ENCODE assay signal across 8 mouse cellular contexts in the genomic region with DNA sequence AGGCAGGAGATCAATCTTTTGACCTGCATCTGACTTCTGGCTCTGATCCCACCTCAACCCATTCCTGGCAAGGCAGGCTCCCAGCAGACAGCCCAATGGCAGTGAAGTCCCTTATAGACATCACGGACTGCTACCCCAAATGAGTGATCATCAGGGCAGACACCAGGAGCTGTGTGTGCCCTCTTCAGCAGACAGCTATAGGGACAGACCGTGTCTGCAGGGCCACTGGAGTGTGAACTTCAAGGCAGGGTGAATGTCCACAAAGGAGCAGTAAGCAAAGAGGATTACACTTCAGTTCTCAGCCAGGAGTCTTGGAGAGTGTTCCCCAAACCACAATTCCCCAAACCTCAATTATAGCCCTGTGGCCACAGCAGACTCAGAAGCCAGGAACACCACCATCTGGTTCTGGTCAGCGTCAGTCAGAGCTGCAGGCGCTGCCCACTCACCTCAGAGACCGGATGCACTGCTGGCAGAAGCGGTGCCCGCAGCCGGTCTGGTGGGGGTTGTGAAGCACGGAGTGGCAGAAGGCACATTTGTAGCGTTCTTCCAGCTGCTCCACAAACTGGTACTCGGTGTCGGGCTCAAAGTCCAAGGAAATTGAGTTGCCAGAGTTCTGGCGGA. TPM values are rescaled to one million over a fixed set of nuclear protein-coding genes. Genes with fewer than 3 reads are reported as not detected.
DNase-seq lines count a peak whose midpoint lies in the region; ATAC-seq and TF ChIP-seq lines count a peak whose summit lies in the region.

No protein-coding gene starts in this region.

- no peak overlapping the region for H3K27ac ChIP-seq in cerebellum, adult 2 months (ENCODE audit: insufficient read depth, low read length)
- 0 out of 2 replicates have a peak overlapping the region, but pooled peaks have one; percentile 8 for H3K27ac ChIP-seq in limb, embryonic 14.5 days (replicated peaks; ENCODE audit: low read depth, low read length)

- H3K9me3 ChIP-seq in limb, embryonic 14.5 days (ENCODE audit: control insufficient read depth, low read length): no peaks in the 10 kb centered on the region

- 5% methylated on average over 13 of the region's 13 CpGs for WGBS in cerebellum, adult 2 months
- WGBS in limb, embryonic 14.5 days: 9% methylated on average over 13 of the region's 13 CpGs

- no peak for TF ChIP-seq CTCF in cerebellum, adult 2 months (IDR thresholded peaks at IDR 0.05; ENCODE audit: borderline replicate concordance, insufficient read depth, low read depth, low read length)

- H3K9ac ChIP-seq in limb, embryonic 14.5 days (ENCODE audit: low read depth, low read length, severe bottlenecking): peak overlapping the region; percentile 26; the same call in 1 of the 2 replicates

- peaks cover 15% of the 10 kb centered on the region for H3K36me3 ChIP-seq in limb, embryonic 14.5 days (ENCODE audit: control insufficient read depth, insufficient read depth, low read length)

- H3K27me3 ChIP-seq in cerebellum, adult 2 months (ENCODE audit: control insufficient read depth, insufficient read depth, low read length): no peaks in the 10 kb centered on the region
- no peaks in the 10 kb centered on the region for H3K27me3 ChIP-seq in limb, embryonic 14.5 days (ENCODE audit: control insufficient read depth, insufficient read depth, low read length)

- no peak overlapping the region for H3K4me3 ChIP-seq in cerebellum, adult 2 months (replicated peaks; ENCODE audit: insufficient read depth, low read depth, low read length)
- H3K4me3 ChIP-seq in limb, embryonic 14.5 days (replicated peaks; ENCODE audit: low read length): no peak overlapping the region

- peak; percentile 87 to 90 for ATAC-seq in hematopoietic stem cell, adult 5-6 weeks (replicated peaks in 1 of 2; ENCODE audit: insufficient read depth in 1 of 2, low FRiP score in 2 of 2, low TSS enrichment in 1 of 2, low read depth in 1 of 2, poor library complexity in 2 of 2, severe bottlenecking in 2 of 2)
- no peak for ATAC-seq in limb, embryonic 14.5 days (ENCODE audit: low FRiP score, low read depth)

- DNase-seq in cerebellum, postnatal 25 days: peak; percentile 25 to 35
- DNase-seq in cerebellum, adult 2 months: no peak
- DNase-seq in right cerebral cortex, adult 18-20 months: peak; percentile 73
- no peak for DNase-seq in right cerebral cortex, postnatal 14 days
- peak; percentile 57 for DNase-seq in limb, embryonic 14.5 days (ENCODE audit: low spot score)
- DNase-seq in thymus, adult 18-20 months: no peak
- no peak for DNase-seq in spleen, adult 12 weeks (ENCODE audit: low spot score)

- no peaks in the 10 kb centered on the region for H3K4me1 ChIP-seq in cerebellum, adult 2 months (ENCODE audit: control insufficient read depth, insufficient read depth, low read length)
- H3K4me1 ChIP-seq in limb, embryonic 14.5 days (ENCODE audit: control insufficient read depth, insufficient read depth, low read length): peaks cover 31% of the 10 kb centered on the region

- TF ChIP-seq POLR2A in cerebellum, adult 2 months (IDR thresholded peaks at IDR 0.05; ENCODE audit: borderline replicate concordance, insufficient read depth, low read length): no peak
- no peak for TF ChIP-seq POLR2A in limb, embryonic 14.5 days (IDR thresholded peaks at IDR 0.05; ENCODE audit: borderline replicate concordance, extremely low read depth, insufficient read depth, insufficient read length)

- peak overlapping the region; percentile 34 for H3K4me2 ChIP-seq in limb, embryonic 14.5 days (replicated peaks; ENCODE audit: low read depth, low read length, severe bottlenecking)

RNA-seq across cellular contexts. Expression of gene Traf5, which starts 22.3 kb away (rescaled TPM):
- 3.6 and 3.8 TPM in 2 replicates for polyA plus RNA-seq in cerebellum, adult 2 months (2012; rRNA removed)
- total RNA-seq in hematopoietic stem cell, adult 5-6 weeks (2017): 16.1 and 21.1 TPM in 2 replicates
- polyA plus RNA-seq in limb, embryonic 14.5 days (2012; rRNA removed): 20.7 and 21.0 TPM in 2 replicates
- 19.1 and 21.9 TPM in 2 replicates for polyA plus RNA-seq in limb, embryonic 14.5 days (2014; fragmentation: Nextera tagmentation; extraction: Ambion mirVana)

Comparison
In these comparisons a context has a peak if more than half of its experiments do, and no peak if none do; other contexts are left out.
1. DNase-seq: peak in cerebellum, postnatal 25 days (2 of 2), right cerebral cortex, adult 18-20 months (single experiment) and limb, embryonic 14.5 days (single experiment); none in cerebellum, adult 2 months (0 of 2), right cerebral cortex, postnatal 14 days (single experiment), thymus, adult 18-20 months (0 of 2) and spleen, adult 12 weeks (single experiment).